Mouse (Mus musculus) liver, embryonic 12.5 days (tissue): ENCODE measurements around the gene Rpap1. TPM values are rescaled to one million over a fixed set of nuclear protein-coding genes. Genes with fewer than 3 reads are reported as not detected.

ENCODE experiments used
- ATAC-seq: fragments of 200-750 bp; cut with Nextera tagmentation; 2 replicates; pipeline ENCODE4 v1.8.0; 2017; ENCODE audit warnings: moderate number of reproducible peaks, mild to moderate bottlenecking, moderate library complexity
- H3K27ac ChIP-seq: fragments of 300-500 bp; sonication (generic); 2 replicates; pipeline ENCODE4 v1.5.1; 2016; ENCODE audit warnings: mild to moderate bottlenecking
- H3K27me3 ChIP-seq: fragments of 300-500 bp; sonication (generic); replicated peaks from 2 replicates; pipeline ENCODE4 v1.6.1; 2016; ENCODE audit warnings: mild to moderate bottlenecking, moderate library complexity
- H3K36me3 ChIP-seq: fragments of 300-500 bp; sonication (generic); 2 replicates; pipeline ENCODE4 v1.6.1; 2016; ENCODE audit warnings: mild to moderate bottlenecking, moderate library complexity
- H3K4me1 ChIP-seq: fragments of 300-500 bp; sonication (generic); 2 replicates; pipeline ENCODE4 v1.6.1; 2016
- H3K4me2 ChIP-seq: fragments of 300-500 bp; sonication (generic); 2 replicates; pipeline ENCODE4 v1.6.1; 2016; ENCODE audit warnings: mild to moderate bottlenecking, moderate library complexity
- H3K4me3 ChIP-seq: fragments of 300-500 bp; sonication (generic); 2 replicates; pipeline ENCODE4 v1.5.1; 2016; ENCODE audit warnings: mild to moderate bottlenecking, moderate library complexity
- H3K9ac ChIP-seq: fragments of 300-500 bp; sonication (generic); 2 replicates; pipeline ENCODE4 v1.6.1; 2016; ENCODE audit warnings: mild to moderate bottlenecking, moderate library complexity
- H3K9me3 ChIP-seq: fragments of 300-500 bp; sonication (generic); replicated peaks from 2 replicates; pipeline ENCODE4 v1.6.1; 2016; ENCODE audit warnings: mild to moderate bottlenecking, moderate library complexity
- WGBS: fragments of 180-500 bp; shearing (Covaris S2); methylation state at CpG from one replicate; pipeline ENCODE4 v1.1.7; 2016; ENCODE audit not compliant: insufficient replicate concordance; 5-methylcytosine and 5-hydroxymethylcytosine counted together
- polyA plus RNA-seq: library from polyadenylated mRNA; unstranded; fragments of >200 nt; fragmentation: Nextera tagmentation; extraction: Ambion mirVana; gene quantifications from 2 replicates; pipeline ENCODE4 v1.2.1, GENCODE M21; 2016

Rpap1 gene
- polyA plus RNA-seq, 1 experiment from 2014 or later = 17.4 TPM

- Histone ChIP-seq H3K27ac (no peak overlapping the region), H3K4me1 (peaks cover 9% of the 10 kb centered on the region), H3K9ac (no peak overlapping the region), H3K9me3 (no peaks in the 10 kb centered on the region), H3K4me3 (no peak overlapping the region), H3K27me3 (peaks cover 86% of the 10 kb centered on the region), H3K4me2 (no peak overlapping the region), H3K36me3 (no peaks in the 10 kb centered on the region)
- ATAC-seq = no peak
- 67% methylated on average over 8 of the region's 8 CpGs for WGBS
Measured at GRCm38 (mm10) chr2:119805536-119805935, 18.2 kb upstream of the Rpap1 start.

GRCm38 (mm10) chr2:119804776-119805175, 17.4 kb upstream of the Rpap1 start:
- Histone ChIP-seq H3K9ac (no peak overlapping the region), H3K27me3 (peaks cover 86% of the 10 kb centered on the region), H3K27ac (no peak overlapping the region), H3K4me2 (no peak overlapping the region), H3K4me1 (peaks cover 16% of the 10 kb centered on the region), H3K36me3 (no peaks in the 10 kb centered on the region), H3K9me3 (no peaks in the 10 kb centered on the region), H3K4me3 (no peak overlapping the region)
- no peak for ATAC-seq
- WGBS = 50% methylated on average over 9 of the region's 9 CpGs

- peaks cover 22% of the 10 kb centered on the region for H3K4me1 ChIP-seq
- H3K9me3 ChIP-seq = no peaks in the 10 kb centered on the region
- no peaks in the 10 kb centered on the region for H3K36me3 ChIP-seq
- no peak overlapping the region for H3K9ac ChIP-seq
- H3K4me3 ChIP-seq = no peak overlapping the region
- ATAC-seq = no peak
- 53% methylated on average over 5 of the region's 5 CpGs for WGBS
- peaks cover 86% of the 10 kb centered on the region for H3K27me3 ChIP-seq
- H3K27ac ChIP-seq = no peak overlapping the region
- no peak overlapping the region for H3K4me2 ChIP-seq
Measured at GRCm38 (mm10) chr2:119804275-119804628, 16.9 kb upstream of the Rpap1 start.

GRCm38 (mm10) chr2:119803618-119804274, 16.4 kb upstream of the Rpap1 start:
- Histone ChIP-seq H3K9me3 (no peaks in the 10 kb centered on the region), H3K4me3 (no peak overlapping the region), H3K9ac (no peak overlapping the region), H3K4me2 (no peak overlapping the region), H3K27ac (no peak overlapping the region), H3K36me3 (no peaks in the 10 kb centered on the region), H3K4me1 (peaks cover 27% of the 10 kb centered on the region), H3K27me3 (peaks cover 86% of the 10 kb centered on the region)
- WGBS = 41% methylated on average over 6 of the region's 6 CpGs
- ATAC-seq = no peak

- WGBS = 61% methylated on average over 10 of the region's 10 CpGs
- no peak overlapping the region for H3K4me3 ChIP-seq
- ATAC-seq = no peak
Measured at GRCm38 (mm10) chr2:119802767-119803617, 15.7 kb upstream of the Rpap1 start.

GRCm38 (mm10) chr2:119800876-119801846, 13.8 kb upstream of the Rpap1 start:
- no peak overlapping the region for H3K4me2 ChIP-seq
- 52% methylated on average over 15 of the region's 15 CpGs for WGBS
- no peak overlapping the region for H3K4me3 ChIP-seq
- H3K27ac ChIP-seq = no peak overlapping the region
- no peaks in the 10 kb centered on the region for H3K36me3 ChIP-seq
- no peak overlapping the region for H3K9ac ChIP-seq
- ATAC-seq = no peak
- no peaks in the 10 kb centered on the region for H3K9me3 ChIP-seq
- peaks cover 96% of the 10 kb centered on the region for H3K27me3 ChIP-seq
- peaks cover 31% of the 10 kb centered on the region for H3K4me1 ChIP-seq

More at GRCm38 (mm10) chr2:119802767-119803617, 15.7 kb upstream of the Rpap1 start:
- Histone ChIP-seq H3K4me1 (peaks cover 31% of the 10 kb centered on the region), H3K9ac (no peak overlapping the region), H3K27me3 (peaks cover 86% of the 10 kb centered on the region), H3K9me3 (no peaks in the 10 kb centered on the region), H3K36me3 (no peaks in the 10 kb centered on the region), H3K4me2 (no peak overlapping the region), H3K27ac (no peak overlapping the region)

GRCm38 (mm10) chr2:119799961-119800550, 12.7 kb upstream of the Rpap1 start:
- 2% methylated on average over 23 of the region's 27 CpGs for WGBS
- H3K9ac ChIP-seq = peak overlapping the region; percentile 71
- ATAC-seq = peak; percentile 11; the same call in 1 of the 2 replicates
- H3K4me3 ChIP-seq = peak overlapping the region; percentile 69
- no peak overlapping the region for H3K27ac ChIP-seq
- H3K9me3 ChIP-seq = no peaks in the 10 kb centered on the region
- peak overlapping the region; percentile 96 for H3K4me2 ChIP-seq
- no peaks in the 10 kb centered on the region for H3K36me3 ChIP-seq
- H3K4me1 ChIP-seq = peaks cover 31% of the 10 kb centered on the region
- peaks cover 97% of the 10 kb centered on the region for H3K27me3 ChIP-seq

GRCm38 (mm10) chr2:119799181-119799960, 12.0 kb upstream of the Rpap1 start:
- Histone ChIP-seq H3K9me3 (no peaks in the 10 kb centered on the region), H3K9ac (peak overlapping the region; percentile 71), H3K27ac (no peak overlapping the region), H3K4me2 (peak overlapping the region; percentile 96), H3K36me3 (no peaks in the 10 kb centered on the region), H3K4me1 (peaks cover 31% of the 10 kb centered on the region), H3K4me3 (peak overlapping the region; percentile 69), H3K27me3 (peaks cover 94% of the 10 kb centered on the region)
- under 1% methylated on average over 42 of the region's 89 CpGs for WGBS
- peak; percentile 70 for ATAC-seq

GRCm38 (mm10) chr2:119798246-119798927, 11.1 kb upstream of the Rpap1 start:
- peaks cover 87% of the 10 kb centered on the region for H3K27me3 ChIP-seq
- WGBS = 12% methylated on average over 13 of the region's 13 CpGs
- H3K4me2 ChIP-seq = peak overlapping the region; percentile 96
- ATAC-seq = no peak
- no peak overlapping the region for H3K9ac ChIP-seq
- no peaks in the 10 kb centered on the region for H3K9me3 ChIP-seq
- peaks cover 31% of the 10 kb centered on the region for H3K4me1 ChIP-seq
- peak overlapping the region; percentile 69; the same call in 1 of the 2 replicates for H3K4me3 ChIP-seq
- H3K36me3 ChIP-seq = no peaks in the 10 kb centered on the region
- H3K27ac ChIP-seq = no peak overlapping the region

- no peaks in the 10 kb centered on the region for H3K9me3 ChIP-seq
- WGBS = 52% methylated on average over 5 of the region's 5 CpGs
- H3K27me3 ChIP-seq = peaks cover 79% of the 10 kb centered on the region
- no peak within 1 kb of the TSS for H3K4me3 ChIP-seq
- no peaks in the 10 kb centered on the region for H3K36me3 ChIP-seq
- H3K9ac ChIP-seq = no peak within 1 kb of the TSS
- ATAC-seq = no peak
- H3K4me1 ChIP-seq = peaks cover 23% of the 10 kb centered on the region
- H3K27ac ChIP-seq = no peak within 1 kb of the TSS
- peak within 1 kb of the TSS; percentile 96; the same call in 1 of the 2 replicates for H3K4me2 ChIP-seq
Measured at GRCm38 (mm10) chr2:119797279-119797783, 10.0 kb upstream of the Rpap1 start, which contains the start of gene Tyro3. Gene Tyro3 (plus strand): TSS chr2:119797733.
